In the genomic region with DNA sequence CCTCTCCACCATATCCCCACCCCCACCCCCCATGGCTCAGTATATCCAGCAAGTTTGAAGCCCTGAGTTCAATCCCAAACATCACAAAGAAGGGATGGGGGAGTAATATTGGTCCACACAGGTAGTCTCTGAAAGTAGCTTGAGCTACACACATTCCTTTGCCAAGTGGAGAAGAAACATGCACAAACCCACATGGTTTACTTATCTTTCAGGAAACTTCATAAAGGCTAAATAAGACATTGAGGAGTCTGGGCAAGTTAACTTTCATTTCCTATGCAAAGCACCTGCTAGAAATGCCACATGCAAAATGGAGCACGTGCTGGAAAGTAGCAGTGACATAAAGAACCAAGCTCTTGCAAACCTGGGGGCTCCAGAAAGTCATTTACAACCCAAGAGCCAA, we compare ENCODE assay signal across 26 mouse cellular contexts. TPM values are rescaled to one million over a fixed set of nuclear protein-coding genes. Genes with fewer than 3 reads are reported as not detected.
"Had no signal": no experiment of that assay in that cellular context is flagged by ENCODE, and none has a peak within 500 bp of the region (broad histone marks: within the 10 kb centered on the region; RNA-seq: fewer than 3 reads in every experiment).

No protein-coding gene starts in this region.

- DNase-seq: kidney, adult 2 months; kidney, postnatal 10 days; kidney, postnatal 36 days; left cerebral cortex, postnatal 4 days; lung, adult 2 months; lung, postnatal 14 days; lung, postnatal 4 days; midbrain, embryonic 14.5 days; right cerebral cortex, postnatal 14 days; right cerebral cortex, postnatal 4 days; thymus, postnatal 25 days had no signal

- H3K27ac ChIP-seq: kidney, embryonic 15.5 days; limb, embryonic 12.5 days; limb, embryonic 15.5 days; stomach, embryonic 15.5 days had no signal

- H3K4me3 ChIP-seq: kidney, embryonic 15.5 days; limb, embryonic 12.5 days; limb, embryonic 15.5 days; stomach, embryonic 15.5 days had no signal

- H3K9me3 ChIP-seq: kidney, embryonic 15.5 days; limb, embryonic 12.5 days; limb, embryonic 15.5 days; stomach, embryonic 15.5 days had no signal

- H3K27me3 ChIP-seq: kidney, embryonic 15.5 days; limb, embryonic 12.5 days; limb, embryonic 15.5 days; stomach, embryonic 15.5 days had no signal

- H3K9ac ChIP-seq: kidney, embryonic 15.5 days; limb, embryonic 12.5 days; limb, embryonic 15.5 days; stomach, embryonic 15.5 days had no signal

- H3K4me2 ChIP-seq: kidney, embryonic 15.5 days; limb, embryonic 12.5 days; limb, embryonic 15.5 days; midbrain, embryonic 11.5 days; stomach, embryonic 15.5 days had no signal

- H3K4me1 ChIP-seq: kidney, embryonic 15.5 days; limb, embryonic 12.5 days; limb, embryonic 15.5 days; stomach, embryonic 15.5 days had no signal

- ATAC-seq: intestine, postnatal 0 days had no signal

RNA-seq across cellular contexts. Expression of a gene that starts 36.0 kb away (rescaled TPM):
- total RNA-seq: megakaryocyte progenitor cell, adult 5-6 weeks; megakaryocyte-erythroid progenitor cell, adult 5-6 weeks had no signal
- polyA plus RNA-seq: intestine, embryonic 14.5 days; intestine, postnatal 0 days; kidney, embryonic 15.5 days; limb, embryonic 12.5 days; lung, embryonic 16.5 days; midbrain, embryonic 11.5 days; midbrain, embryonic 14.5 days; midbrain, postnatal 0 days; neural tube, embryonic 11.5 days; neural tube, embryonic 14.5 days; stomach, embryonic 15.5 days had no signal

RNA-seq across cellular contexts. Expression of a gene that starts 45.1 kb away (rescaled TPM):
- total RNA-seq: layer of hippocampus, postnatal 10 days; megakaryocyte progenitor cell, adult 5-6 weeks; megakaryocyte-erythroid progenitor cell, adult 5-6 weeks had no signal

RNA-seq across cellular contexts. Expression of a gene that starts 46.9 kb away (rescaled TPM):
- total RNA-seq: midbrain, postnatal 0 days had no signal
- polyA plus RNA-seq: intestine, embryonic 14.5 days; limb, embryonic 12.5 days; midbrain, embryonic 14.5 days; neural tube, embryonic 11.5 days; thymus, postnatal 0 days had no signal
